Mouse (Mus musculus) E14TG2a.4 (cell line): ENCODE measurements around the gene Ranbp9.

Experiments
- H3K27me3 ChIP-seq: 2 replicates; pipeline ENCODE4 v1.6.1; 2014; ENCODE audit warnings: low read length, control low read depth; ENCODE audit not compliant: insufficient read depth
- H3K36me3 ChIP-seq: 2 replicates; pipeline ENCODE4 v1.6.1; 2014; ENCODE audit warnings: low read length, control low read depth; ENCODE audit not compliant: insufficient read depth
- H3K4me1 ChIP-seq: replicated peaks from 2 replicates; pipeline ENCODE4 v1.6.1; 2014; ENCODE audit warnings: low read depth, low read length, control low read depth
- H3K4me3 ChIP-seq: replicated peaks from 2 replicates; pipeline ENCODE4 v1.5.1; 2014; ENCODE audit warnings: mild to moderate bottlenecking, low read length
- H3K9me3 ChIP-seq: 2 replicates; pipeline ENCODE4 v1.6.1; 2014; ENCODE audit warnings: low read length, control low read depth
- CTCF ChIP-seq: conservative IDR thresholded peaks from 2 replicates; pipeline ENCODE4 v1.5.1; 2014; ENCODE audit warnings: low read length
- NANOG ChIP-seq: IDR thresholded peaks from 2 replicates; pipeline ENCODE4 v1.6.1; 2014; ENCODE audit warnings: borderline replicate concordance, low read length, mixed read lengths
- POU5F1 ChIP-seq: IDR thresholded peaks from 2 replicates; pipeline ENCODE4 v1.6.1; 2014; ENCODE audit warnings: low read length, borderline replicate concordance

Gene Ranbp9

DNA sequence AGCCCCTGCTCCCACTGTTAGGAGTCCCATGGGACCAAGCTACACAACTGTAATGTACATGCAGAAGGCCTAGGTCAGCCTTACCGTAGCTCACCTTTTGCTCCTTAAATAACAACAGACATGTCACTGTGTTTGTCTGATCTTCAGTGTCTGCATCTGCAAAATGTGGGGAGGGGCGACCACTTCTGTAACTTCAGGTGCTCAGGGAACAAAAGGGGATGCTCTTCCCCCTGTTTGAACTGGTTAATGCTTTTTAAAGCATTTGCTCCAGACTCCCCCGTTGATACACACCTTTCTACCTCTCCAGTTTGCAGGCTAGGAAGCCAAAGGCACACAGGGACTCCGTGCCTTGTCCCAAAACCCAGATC is 19.4 kb upstream of the Ranbp9 start:
- Histone ChIP-seq H3K4me1 (peaks cover 62% of the 10 kb centered on the region), H3K9me3 (peaks cover 6% of the 10 kb centered on the region), H3K4me3 (no peak overlapping the region), H3K36me3 (no peaks in the 10 kb centered on the region), H3K27me3 (no peaks in the 10 kb centered on the region)
- TF ChIP-seq CTCF (no peak), POU5F1 (no peak), NANOG (no peak)

DNA sequence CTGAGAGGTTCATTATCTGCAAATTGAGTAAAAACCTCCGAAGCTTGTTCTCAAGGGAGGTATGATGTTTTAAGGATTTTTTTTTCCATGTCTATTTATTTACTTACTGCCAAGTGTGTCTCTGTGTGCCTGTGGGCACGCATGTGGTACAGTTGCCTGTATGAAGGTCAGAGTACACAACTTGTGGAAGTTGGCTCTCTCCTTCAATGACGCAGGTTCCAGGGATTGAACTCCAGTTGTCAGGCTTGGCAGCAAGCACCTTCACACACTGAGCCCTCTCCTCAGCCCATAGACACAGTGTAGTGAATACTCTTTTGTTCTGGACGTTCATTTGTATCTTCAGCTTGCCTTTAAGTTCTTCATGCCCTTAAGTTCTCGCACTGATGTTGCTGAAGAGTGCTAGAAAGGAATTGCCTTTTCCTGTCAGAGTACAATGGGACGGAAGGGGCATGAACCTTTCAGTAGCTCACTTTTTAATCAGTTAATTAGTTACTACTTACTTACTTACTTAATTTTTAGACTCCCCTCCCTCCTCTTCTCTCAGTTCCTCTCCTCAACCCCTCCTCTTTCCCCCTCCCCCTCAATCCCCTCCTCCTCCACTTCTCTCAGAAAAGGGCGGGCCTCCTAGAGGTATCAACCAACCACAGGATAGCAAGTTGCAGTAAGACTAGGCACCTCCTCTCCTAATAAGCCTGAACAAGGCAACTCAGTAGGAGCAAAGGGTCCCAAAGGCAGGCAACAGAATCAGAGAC is 18.8 kb upstream of the Ranbp9 start:
- no peak for TF ChIP-seq CTCF
- TF ChIP-seq NANOG: no peak
- H3K36me3 ChIP-seq: no peaks in the 10 kb centered on the region
- H3K9me3 ChIP-seq: peaks cover 6% of the 10 kb centered on the region
- peaks cover 61% of the 10 kb centered on the region for H3K4me1 ChIP-seq
- H3K4me3 ChIP-seq: no peak overlapping the region
- no peaks in the 10 kb centered on the region for H3K27me3 ChIP-seq

DNA sequence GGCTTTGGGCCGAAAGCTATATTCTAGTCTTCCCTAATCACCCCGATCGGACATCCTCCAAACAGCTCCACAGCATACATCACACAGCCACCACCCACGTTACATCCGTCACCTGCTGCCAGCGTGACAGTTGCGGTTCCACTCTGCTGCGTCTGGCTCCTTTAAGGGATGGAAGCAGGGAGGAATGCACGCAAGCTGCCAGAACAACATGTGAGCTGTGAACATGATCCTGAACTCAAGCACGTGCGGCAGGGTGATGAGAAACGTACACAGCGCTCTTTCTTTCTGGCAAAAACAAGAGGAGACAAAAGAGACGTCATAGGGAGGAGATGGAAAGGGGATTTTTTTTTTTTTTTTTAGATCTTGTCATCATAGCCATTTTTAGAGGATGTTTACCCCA is 17.8 kb upstream of the Ranbp9 start:
- H3K9me3 ChIP-seq: peaks cover 6% of the 10 kb centered on the region

DNA sequence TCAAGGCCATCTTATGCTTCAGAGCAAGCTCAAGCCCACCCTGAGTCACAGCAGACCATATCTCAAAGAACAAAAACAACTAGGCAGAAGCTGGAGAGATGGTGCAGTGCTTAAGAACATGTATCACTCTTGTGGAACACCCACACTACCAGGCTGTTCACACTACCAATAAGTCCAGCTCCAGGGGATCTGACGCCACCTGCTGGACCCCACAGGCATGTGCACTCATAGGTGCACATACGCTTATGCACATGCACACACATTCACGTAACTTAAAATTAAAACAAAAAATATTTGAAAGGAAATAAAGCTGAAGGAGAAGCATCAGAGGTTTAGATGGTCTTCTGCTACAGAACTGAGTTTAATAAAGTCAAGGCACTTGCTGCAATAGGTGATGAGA is 16.7 kb upstream of the Ranbp9 start:
- H3K27me3 ChIP-seq: peaks cover 2% of the 10 kb centered on the region; the same call in 1 of the 2 replicates
- TF ChIP-seq POU5F1 (no peak), CTCF (peak; percentile 24)
- peaks cover 54% of the 10 kb centered on the region for H3K4me1 ChIP-seq
- no peaks in the 10 kb centered on the region for H3K36me3 ChIP-seq
- peaks cover 6% of the 10 kb centered on the region for H3K9me3 ChIP-seq
- H3K4me3 ChIP-seq: no peak overlapping the region

More for the DNA sequence above, 17.8 kb upstream of the Ranbp9 start:
- H3K36me3 ChIP-seq: no peaks in the 10 kb centered on the region
- peaks cover 56% of the 10 kb centered on the region for H3K4me1 ChIP-seq
- H3K4me3 ChIP-seq: no peak overlapping the region
- H3K27me3 ChIP-seq: no peaks in the 10 kb centered on the region
- TF ChIP-seq NANOG (no peak), POU5F1 (no peak), CTCF (no peak)

DNA sequence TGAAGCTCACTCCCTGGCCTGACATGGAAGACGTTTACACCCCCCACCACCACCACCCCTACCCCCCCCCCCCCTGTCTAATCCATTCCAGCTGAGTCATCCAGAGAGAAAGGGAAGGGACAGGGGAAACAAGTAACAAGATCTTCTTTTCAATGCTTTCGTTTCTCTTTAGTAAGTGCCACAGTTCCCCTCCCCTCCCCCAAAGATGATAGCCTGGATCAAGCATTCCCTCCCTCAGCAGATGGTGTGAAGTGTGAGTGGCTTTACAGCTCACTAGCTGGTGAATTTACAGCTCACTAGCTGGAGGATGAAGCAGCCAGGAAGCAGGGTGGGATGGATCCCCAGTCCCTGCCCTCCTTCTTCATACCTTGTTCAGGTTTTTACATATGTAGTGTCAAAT is 15.6 kb upstream of the Ranbp9 start:
- Histone ChIP-seq H3K4me3 (no peak overlapping the region), H3K9me3 (peaks cover 6% of the 10 kb centered on the region), H3K4me1 (peaks cover 48% of the 10 kb centered on the region), H3K36me3 (no peaks in the 10 kb centered on the region), H3K27me3 (peaks cover 9% of the 10 kb centered on the region)
- no peak for TF ChIP-seq NANOG
- TF ChIP-seq POU5F1: no peak
- no peak for TF ChIP-seq CTCF

DNA sequence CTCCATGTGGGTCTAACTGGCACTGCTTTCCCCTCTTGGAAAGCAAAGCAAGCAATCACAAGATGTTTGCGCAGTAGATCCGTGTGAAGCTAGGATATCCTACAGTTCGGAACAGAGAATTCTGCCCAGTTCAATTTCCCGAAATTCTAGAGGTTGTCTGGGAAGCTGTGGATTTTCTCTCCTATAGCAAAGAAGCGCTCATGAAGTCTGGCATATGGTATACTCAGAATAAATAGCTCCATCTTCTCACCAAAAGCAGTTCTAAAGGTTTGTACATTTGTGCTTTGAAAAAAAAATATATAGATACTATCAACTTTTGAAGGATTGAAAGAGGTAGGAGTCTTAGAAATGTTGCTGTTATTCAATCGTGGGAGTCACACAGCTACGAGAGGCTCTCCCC is 14.6 kb upstream of the Ranbp9 start:
- H3K36me3 ChIP-seq: no peaks in the 10 kb centered on the region
- H3K27me3 ChIP-seq: peaks cover 11% of the 10 kb centered on the region
- H3K4me3 ChIP-seq: no peak overlapping the region
- H3K4me1 ChIP-seq: peaks cover 38% of the 10 kb centered on the region
- peaks cover 9% of the 10 kb centered on the region for H3K9me3 ChIP-seq
- TF ChIP-seq POU5F1 (no peak), NANOG (no peak), CTCF (no peak)

DNA sequence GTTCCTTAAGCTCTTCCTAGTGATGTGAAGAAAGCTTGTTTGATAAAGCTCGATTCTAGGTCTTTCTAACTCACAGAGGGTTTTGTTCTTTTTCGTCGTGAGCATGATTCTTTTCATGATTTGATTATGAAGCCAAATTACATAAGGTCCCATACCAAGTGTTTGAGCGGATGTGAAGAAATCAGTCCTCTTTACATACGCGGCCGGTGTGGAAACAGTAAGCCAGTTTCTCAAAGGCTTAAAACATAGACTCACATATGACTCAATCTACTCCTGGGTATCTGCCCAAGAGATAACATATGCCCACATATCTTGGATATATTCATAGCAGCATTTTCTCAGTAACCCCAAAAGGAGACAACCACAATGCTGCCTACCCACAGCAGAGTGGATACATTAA is 12.6 kb upstream of the Ranbp9 start:
- no peaks in the 10 kb centered on the region for H3K36me3 ChIP-seq
- peaks cover 10% of the 10 kb centered on the region for H3K9me3 ChIP-seq
- peaks cover 11% of the 10 kb centered on the region for H3K27me3 ChIP-seq
- no peak overlapping the region for H3K4me3 ChIP-seq
- TF ChIP-seq NANOG: no peak
- no peak for TF ChIP-seq CTCF
- no peak for TF ChIP-seq POU5F1
- peaks cover 31% of the 10 kb centered on the region for H3K4me1 ChIP-seq

DNA sequence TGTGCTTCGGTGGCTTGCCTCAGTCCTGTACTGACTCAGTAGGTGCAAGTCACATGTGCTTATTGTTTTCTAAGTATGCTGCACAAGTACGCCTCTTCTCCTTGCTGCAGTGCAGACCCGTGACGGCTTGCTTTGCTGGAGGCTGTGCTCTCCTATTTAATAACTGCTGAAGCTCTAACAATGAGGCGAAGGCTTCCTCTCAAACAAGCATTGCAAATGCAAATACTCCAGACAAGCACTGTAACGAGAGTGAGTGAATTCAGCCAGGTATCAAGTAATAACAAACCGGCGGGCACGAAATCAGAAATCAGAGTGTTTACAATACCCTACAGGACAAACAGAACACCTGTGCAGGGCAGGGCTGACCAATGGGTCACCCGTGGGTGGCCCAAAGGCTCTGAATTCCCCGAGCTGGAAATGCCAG is 12.0 kb upstream of the Ranbp9 start:
- no peak for TF ChIP-seq CTCF
- peaks cover 11% of the 10 kb centered on the region for H3K27me3 ChIP-seq
- H3K9me3 ChIP-seq: peaks cover 10% of the 10 kb centered on the region
- no peaks in the 10 kb centered on the region for H3K36me3 ChIP-seq
- H3K4me1 ChIP-seq: peaks cover 34% of the 10 kb centered on the region
- H3K4me3 ChIP-seq: no peak overlapping the region

DNA sequence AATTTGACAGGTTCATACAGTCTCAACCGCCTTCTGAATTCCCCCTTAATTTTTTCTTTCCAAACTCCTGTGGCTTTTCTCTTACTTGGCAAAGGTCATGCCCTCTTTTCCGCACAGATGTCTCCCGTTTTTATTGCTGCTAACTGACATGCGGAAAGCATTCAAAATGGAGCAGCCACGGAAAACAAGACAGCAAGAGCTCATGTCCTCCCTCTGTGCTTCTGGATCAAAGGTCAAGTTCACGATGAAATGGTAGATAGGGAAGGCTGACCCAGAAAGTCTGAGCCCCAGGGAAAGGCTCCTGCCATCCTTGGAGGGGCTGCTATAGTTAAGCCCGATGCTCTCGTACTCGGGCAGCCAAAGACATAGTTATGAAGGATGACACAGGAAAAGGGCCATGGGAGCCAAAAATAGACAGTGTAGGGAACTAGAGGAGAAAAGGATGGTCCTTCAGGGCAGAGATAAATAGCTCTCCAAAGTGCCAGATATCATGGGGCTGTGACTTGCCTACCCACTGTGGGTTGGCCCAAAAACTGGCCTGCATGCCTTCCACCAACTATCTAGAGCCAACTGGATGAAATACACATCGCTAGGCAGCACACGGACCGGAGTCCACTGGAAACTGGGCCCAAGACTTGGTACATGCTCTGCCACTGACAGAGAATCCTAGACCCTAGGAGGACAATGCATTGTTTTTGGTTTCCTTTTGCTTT is 5.6 kb upstream of the Ranbp9 start:
- no peak for TF ChIP-seq CTCF
- TF ChIP-seq NANOG: no peak
- no peak for TF ChIP-seq POU5F1
- H3K27me3 ChIP-seq: peaks cover 19% of the 10 kb centered on the region
- no peak overlapping the region for H3K4me3 ChIP-seq
- no peaks in the 10 kb centered on the region for H3K36me3 ChIP-seq
- H3K9me3 ChIP-seq: peaks cover 4% of the 10 kb centered on the region; the same call in 1 of the 2 replicates
- peaks cover 18% of the 10 kb centered on the region for H3K4me1 ChIP-seq
